Mouse (Mus musculus) Patski (cell line): ENCODE measurements around the gene Ngf. TPM values are rescaled to one million over a fixed set of nuclear protein-coding genes. Genes with fewer than 3 reads are reported as not detected.

Experiments
- ATAC-seq: fragments of 100-300 bp; one replicate; pipeline ENCODE4 v1.8.0; 2021
- CTCF ChIA-PET: fragments of 350-600 bp; sonication (Branson Sonifier 250); formaldehyde crosslinking; loops from one replicate; lab custom pipeline; 2022; ENCODE audit warnings: inconsistent platforms; lab: Charles Lee
- POLR2A ChIA-PET: fragments of 350-600 bp; sonication (Branson Sonifier 250); formaldehyde crosslinking; loops from one replicate; lab custom pipeline; 2022; ENCODE audit warnings: antibody characterized with exemption, inconsistent platforms; lab: Charles Lee
- DNase-seq: peaks from one replicate; pipeline ENCODE4 v3.0.0-alpha.2; 2011; ENCODE audit warnings: low read depth, low spot score
- H3K27me3 ChIP-seq: fragments of 371-371 bp; one replicate; pipeline ENCODE4 v1.5.1; 2021
- CTCF ChIP-seq: fragments of 100-300 bp; IDR thresholded peaks from one replicate; pipeline ENCODE4 v1.5.1; 2021
- in situ Hi-C: fragments of 300-500 bp; cut with MboI; formaldehyde crosslinking; loops from 3 replicates; pipeline ENCODE4 v1.11.1; 2018; ENCODE audit warnings: low pct_unique_long_range_greater_than_20kb, mixed read lengths
- polyA plus RNA-seq: library from polyadenylated mRNA; unstranded; gene quantifications from one replicate; pipeline ENCODE4 v1.2.3, GENCODE M21; 2021

The Ngf gene
- polyA plus RNA-seq, 1 experiment from 2014 or later = not detected

- ChIA-PET POLR2A (no interaction called here), CTCF (interaction anchor here (1.4 kb wide), 1 partner anchor 11 kb away, joined by 3 read pairs; no protein-coding TSS in a partner anchor)
- TF ChIP-seq CTCF = no peak
- no peak for ATAC-seq
- no peaks in the 10 kb centered on the region for H3K27me3 ChIP-seq
- DNase-seq = no peak
- in situ Hi-C loops = no loop called here
Observed at GRCm38 (mm10) chr3:102543646-102544045, 73.9 kb downstream of the Ngf start.

DNA sequence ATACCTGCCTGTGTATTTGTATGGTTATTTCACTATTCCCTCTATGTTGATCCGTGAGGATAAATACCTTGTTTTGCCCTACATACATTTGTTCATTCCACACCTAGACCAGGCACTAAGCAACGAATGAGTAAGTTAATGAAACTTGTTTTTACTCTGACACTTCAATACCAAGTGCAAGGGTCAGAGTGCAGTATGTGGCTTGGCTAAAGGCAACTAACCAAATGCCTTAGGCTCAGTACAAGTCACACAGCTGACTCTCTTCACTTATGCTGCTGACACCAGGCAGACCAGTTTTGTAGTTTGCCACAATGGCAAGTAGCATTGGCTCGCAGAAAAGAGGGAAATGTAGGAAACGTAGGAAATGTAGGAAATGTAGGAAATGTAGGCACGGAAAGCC, 77.8 kb downstream of the Ngf start:
- TF ChIP-seq CTCF = no peak
- ChIA-PET CTCF (interaction anchor here (0.7 to 1.3 kb wide), 3 partner anchors 8 to 13 kb away, joined by 3 to 5 read pairs (median 3); no protein-coding TSS in a partner anchor), POLR2A (interaction anchor here (0.9 to 1.0 kb wide), 2 partner anchors 10 to 12 kb away, joined by 3 read pairs; no protein-coding TSS in a partner anchor)
- in situ Hi-C loops = no loop called here
- ATAC-seq (no peak), DNase-seq (no peak)
- no peaks in the 10 kb centered on the region for H3K27me3 ChIP-seq

- in situ Hi-C loops = no loop called here
- TF ChIP-seq CTCF = no peak
- no peaks in the 10 kb centered on the region for H3K27me3 ChIP-seq
- POLR2A ChIA-PET = interaction anchor here (0.6 kb wide), 1 partner anchor 107 kb away, joined by 4 read pairs; no protein-coding TSS in a partner anchor
- CTCF ChIA-PET = interaction anchor here (1.5 kb wide), 1 partner anchor 12 kb away, joined by 3 read pairs; no protein-coding TSS in a partner anchor
- DNase-seq (no peak), ATAC-seq (no peak)
Observed at GRCm38 (mm10) chr3:102553935-102554670, 84.4 kb downstream of the Ngf start.

- ATAC-seq (no peak), DNase-seq (no peak)
- in situ Hi-C loops = no loop called here
- no peak for TF ChIP-seq CTCF
- CTCF ChIA-PET = no interaction called here
- POLR2A ChIA-PET = interaction anchor here (0.5 to 0.8 kb wide), 2 partner anchors 52 to 306 kb away, joined by 3 to 6 read pairs; no protein-coding TSS in a partner anchor
- H3K27me3 ChIP-seq = no peaks in the 10 kb centered on the region
Observed at GRCm38 (mm10) chr3:102556108-102556507, 86.4 kb downstream of the Ngf start.

- in situ Hi-C loops = no loop called here
- no peaks in the 10 kb centered on the region for H3K27me3 ChIP-seq
- DNase-seq = no peak
- no peak for ATAC-seq
- TF ChIP-seq CTCF = no peak
- POLR2A ChIA-PET = interaction anchor here (0.8 kb wide), 1 partner anchor 307 kb away, joined by 3 read pairs; no protein-coding TSS in a partner anchor
- CTCF ChIA-PET = no interaction called here
Observed at GRCm38 (mm10) chr3:102556645-102557044, 86.9 kb downstream of the Ngf start.
